Mouse (Mus musculus): ENCODE results near the gene Tarsl2.

The Tarsl2 gene

DNA sequence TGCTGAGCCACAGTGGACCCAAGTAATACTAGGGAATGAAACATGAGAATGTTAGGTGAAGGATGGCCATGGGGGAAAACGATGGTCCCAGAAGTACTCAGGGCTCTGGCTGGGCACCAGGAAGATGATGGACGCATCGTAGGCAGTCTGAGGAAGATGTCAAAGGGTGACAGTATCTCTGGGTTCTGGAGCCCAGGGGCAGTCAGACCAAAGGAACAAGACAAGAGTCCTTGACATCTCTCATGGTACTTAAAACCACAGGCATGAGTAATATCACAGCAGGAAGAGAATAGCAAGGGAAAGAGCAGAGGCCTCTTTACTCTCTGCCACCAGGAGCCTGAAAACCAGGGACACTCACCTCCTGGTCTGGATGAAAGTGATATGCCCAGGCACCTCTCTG, 90.6 kb downstream of the Tarsl2 start:
- no peak for DNase-seq (ENCODE audit: low read depth, low spot score)

- no peak for DNase-seq (ENCODE audit: low read depth, low spot score)
Measured at GRCm38 (mm10) chr7:65737286-65738040, 92.8 kb downstream of the Tarsl2 start.

All from brain, adult 2 months (tissue).